Mouse (Mus musculus) CH12.LX (cell line): ENCODE measurements at regions not wholly inside any gene's neighbourhood (a gene's known extent, or its start where the extent isn't known, plus 50 kb on each side); places are given as distances from the start of the nearest gene placed in this dataset.

Experiments
- BHLHE40 ChIP-seq: IDR thresholded peaks from 2 replicates; pipeline ENCODE4 v1.6.1; 2011; ENCODE audit warnings: mild to moderate bottlenecking, low read depth, low read length, improper control_type of control experiment
- CTCF ChIP-seq, 2 experiments: IDR thresholded peaks in 1 of 2; conservative IDR thresholded peaks in 1 of 2; 2 replicates each; pipeline ENCODE4 v1.5.1; 2011 to 2012; ENCODE audit warnings: low read depth in 2 of 2, low read length in 2 of 2, improper control_type of control experiment in 1 of 2, inconsistent platforms in 1 of 2, mild to moderate bottlenecking in 1 of 2, moderate library complexity in 1 of 2
- EP300 ChIP-seq: IDR thresholded peaks from 2 replicates; pipeline ENCODE4 v1.6.1; 2011; ENCODE audit warnings: low read length, improper control_type of control experiment
- GABPA ChIP-seq: IDR thresholded peaks from 2 replicates; pipeline ENCODE4 v1.6.1; 2012; ENCODE audit warnings: low read depth, low read length, improper control_type of control experiment, inconsistent platforms; ENCODE audit not compliant: insufficient replicate concordance
- JUN ChIP-seq: IDR thresholded peaks from 2 replicates; pipeline ENCODE4 v1.6.1; 2011; ENCODE audit warnings: low read depth, mild to moderate bottlenecking, low read length, improper control_type of control experiment, moderate library complexity; ENCODE audit not compliant: insufficient read depth
- MAFK ChIP-seq: IDR thresholded peaks from 2 replicates; pipeline ENCODE4 v1.6.1; 2011; ENCODE audit warnings: low read length, improper control_type of control experiment; ENCODE audit not compliant: insufficient replicate concordance
- MAX ChIP-seq: IDR thresholded peaks from 2 replicates; pipeline ENCODE4 v1.6.1; 2011; ENCODE audit warnings: low read length, improper control_type of control experiment
- MAZ ChIP-seq: IDR thresholded peaks from 2 replicates; pipeline ENCODE4 v1.6.1; 2012; ENCODE audit warnings: low read depth, mild to moderate bottlenecking, inconsistent platforms, low read length, improper control_type of control experiment, moderate library complexity
- MEF2A ChIP-seq: IDR thresholded peaks from 2 replicates; pipeline ENCODE4 v1.6.1; 2014; ENCODE audit warnings: low read depth, mild to moderate bottlenecking, inconsistent platforms, low read length, improper control_type of control experiment, borderline replicate concordance
- NRF1 ChIP-seq: IDR thresholded peaks from 2 replicates; pipeline ENCODE4 v1.6.1; 2014; ENCODE audit warnings: low read depth, mild to moderate bottlenecking, inconsistent platforms, low read length, improper control_type of control experiment, moderate library complexity
- POLR2A ChIP-seq: IDR thresholded peaks from 2 replicates; pipeline ENCODE4 v1.6.1; 2011; ENCODE audit warnings: low read depth, mild to moderate bottlenecking, improper control_type of control experiment, low read length
- RCOR1 ChIP-seq: conservative IDR thresholded peaks from 2 replicates; pipeline ENCODE4 v1.6.1; 2012; ENCODE audit warnings: low read depth, mild to moderate bottlenecking, inconsistent platforms, low read length, improper control_type of control experiment
- SIN3A ChIP-seq: IDR thresholded peaks from 2 replicates; pipeline ENCODE4 v1.6.1; 2012; ENCODE audit warnings: low read length, improper control_type of control experiment, inconsistent platforms

DNA sequence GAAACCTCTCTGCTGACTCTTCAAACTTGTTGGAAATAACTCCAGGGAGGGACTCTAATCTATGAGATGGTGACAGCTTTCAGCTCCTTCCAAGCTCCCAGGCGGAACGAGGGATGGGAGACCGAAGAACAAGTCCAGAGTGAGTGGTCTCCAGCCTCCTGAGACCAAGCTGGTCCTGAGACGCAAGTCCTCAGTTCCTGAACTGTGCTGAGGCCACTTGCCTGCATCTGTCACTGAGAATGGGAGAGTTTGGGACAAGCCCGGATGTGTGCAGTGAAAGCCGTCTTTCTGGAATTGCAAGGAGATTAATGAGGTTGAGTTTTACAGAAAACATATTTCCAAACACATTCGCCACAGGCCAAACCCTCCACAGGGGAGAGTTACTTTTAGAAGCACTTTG, 129.3 kb downstream of the Ngf start:
- TF ChIP-seq POLR2A (no peak), EP300 (no peak), MEF2A (no peak), JUN (no peak), BHLHE40 (no peak), MAX (no peak), MAZ (no peak), GABPA (no peak), CTCF (conservative IDR thresholded peaks at IDR 0.05 in 1 of 2, IDR thresholded peaks at IDR 0.05 in 1 of 2; ENCODE audit: low read depth in 2 of 2, low read length in 2 of 2) (no peak), RCOR1 (no peak), NRF1 (no peak), SIN3A (no peak), MAFK (no peak)
